9 mouse cellular contexts compared by ENCODE assay signal in genomic region chr13:56581961-56582434, GRCm38 (mm10). TPM values are rescaled to one million over a fixed set of nuclear protein-coding genes. Genes with fewer than 3 reads are reported as not detected.
DNase-seq lines count a peak whose midpoint lies in the region; ATAC-seq and TF ChIP-seq lines count a peak whose summit lies in the region.
"Had no signal": no experiment of that assay in that cellular context is flagged by ENCODE, and none has a peak within 500 bp of the region (broad histone marks: within the 10 kb centered on the region; RNA-seq: fewer than 3 reads in every experiment).

No protein-coding gene starts in this region.

- peaks cover 9% of the 10 kb centered on the region for H3K4me1 ChIP-seq in forebrain, embryonic 14.5 days (ENCODE audit: control insufficient read depth, insufficient read depth, low read length)
- peaks cover 7% of the 10 kb centered on the region; the same call in 1 of the 2 replicates for H3K4me1 ChIP-seq in liver, embryonic 13.5 days (replicated peaks)

- H3K9ac ChIP-seq in forebrain, embryonic 14.5 days (ENCODE audit: low read length), result peak overlapping the region; percentile 40
- no peak overlapping the region for H3K9ac ChIP-seq in liver, embryonic 13.5 days
- H3K9ac ChIP-seq: liver, embryonic 15.5 days had no signal

- no peak overlapping the region for H3K4me3 ChIP-seq in forebrain, embryonic 14.5 days (ENCODE audit: low read depth, low read length)
- no peak overlapping the region for H3K4me3 ChIP-seq in liver, embryonic 13.5 days (replicated peaks)
- H3K4me3 ChIP-seq: liver, embryonic 15.5 days had no signal

- H3K27me3 ChIP-seq in Patski, result no peaks in the 10 kb centered on the region
- H3K27me3 ChIP-seq in forebrain, embryonic 14.5 days (replicated peaks; ENCODE audit: control insufficient read depth, insufficient read depth, low read length), result no peaks in the 10 kb centered on the region
- H3K27me3 ChIP-seq in liver, embryonic 13.5 days, result no peaks in the 10 kb centered on the region
- H3K27me3 ChIP-seq: liver, embryonic 15.5 days had no signal

- CTCF ChIA-PET in Patski (lab: Charles Lee), result interaction anchor here (1.0 to 1.5 kb wide), 3 partner anchors 10 to 59 kb away, joined by 3 read pairs; no protein-coding TSS in a partner anchor

- H3K4me2 ChIP-seq in forebrain, embryonic 14.5 days (ENCODE audit: low read length), result peak overlapping the region; percentile 37
- H3K4me2 ChIP-seq in liver, embryonic 13.5 days, result no peak overlapping the region
- H3K4me2 ChIP-seq: liver, embryonic 15.5 days had no signal

- TF ChIP-seq CTCF in Patski (IDR thresholded peaks at IDR 0.05), result no peak

- POLR2A ChIA-PET in Patski (lab: Charles Lee), result no interaction called here

- peak; percentile 70 for ATAC-seq in Patski
- ATAC-seq in forebrain, embryonic 14.5 days, result peak; percentile 89
- 0 out of 2 replicates have a peak, but pooled peaks have one; percentile 48 for ATAC-seq in liver, embryonic 13.5 days (ENCODE audit: low read depth)

- DNase-seq in kidney, postnatal 14 days, result peak; percentile 44
- no peak for DNase-seq in kidney, adult 11 months
- peak; percentile 30 for DNase-seq in Patski (ENCODE audit: low read depth, low spot score)
- DNase-seq in forebrain, embryonic 14.5 days (ENCODE audit: low spot score), result peak; percentile 74
- peak; percentile 38 to 45 for DNase-seq in heart, postnatal 36 days
- peak; percentile 4 for DNase-seq in liver, embryonic 13.5 days
- DNase-seq in retina, embryonic 14.5 days (ENCODE audit: low spot score), result peak; percentile 83
- DNase-seq in c-Kit-positive CD71-positive TER-119-positive erythroid progenitor cells, embryonic 14.5 days (ENCODE audit: low spot score), result no peak

- H3K9me3 ChIP-seq in forebrain, embryonic 14.5 days (replicated peaks; ENCODE audit: control insufficient read depth, low read length), result no peaks in the 10 kb centered on the region
- H3K9me3 ChIP-seq in liver, embryonic 13.5 days (replicated peaks), result no peaks in the 10 kb centered on the region
- H3K9me3 ChIP-seq: liver, embryonic 15.5 days had no signal

- no peaks in the 10 kb centered on the region for H3K36me3 ChIP-seq in forebrain, embryonic 14.5 days (ENCODE audit: control insufficient read depth, insufficient read depth, low read length)
- no peaks in the 10 kb centered on the region for H3K36me3 ChIP-seq in liver, embryonic 13.5 days
- H3K36me3 ChIP-seq: liver, embryonic 15.5 days had no signal

- 1% methylated on average over 6 of the region's 6 CpGs for WGBS in forebrain, embryonic 14.5 days
- 8% methylated on average over 6 of the region's 6 CpGs for WGBS in liver, embryonic 13.5 days (ENCODE audit: insufficient replicate concordance)

- intact Hi-C loops in heart, postnatal 36 days (cut with DNase I), result no loop called here

- H3K27ac ChIP-seq in forebrain, embryonic 14.5 days (ENCODE audit: low read depth, low read length), result peak overlapping the region; percentile 83
- H3K27ac ChIP-seq in liver, embryonic 13.5 days, result no peak overlapping the region
- H3K27ac ChIP-seq: liver, embryonic 15.5 days had no signal

- in situ Hi-C loops in Patski (cut with MboI; ENCODE audit: low pct_unique_long_range_greater_than_20kb), result no loop called here

RNA-seq across cellular contexts. Expression of gene Tgfbi, which starts 27.3 kb away (rescaled TPM):
- 0.04 TPM for polyA plus RNA-seq in Patski (2021)
- 3.0 and 3.8 TPM in 2 replicates for polyA plus RNA-seq in forebrain, embryonic 14.5 days (2014; fragmentation: Nextera tagmentation; extraction: Ambion mirVana)
- total RNA-seq in heart, postnatal 36 days (2021), result 10 to 100 TPM; 21.1 to 25.9 TPM
- 9.7 and 10.5 TPM in 2 replicates for polyA plus RNA-seq in liver, embryonic 13.5 days (2015; fragmentation: Nextera tagmentation; extraction: Ambion mirVana)

RNA-seq across cellular contexts. Expression of gene Lect2, which starts 33.7 kb away (rescaled TPM):
- polyA plus RNA-seq in Patski (2021), result not detected
- polyA plus RNA-seq in forebrain, embryonic 14.5 days (2014; fragmentation: Nextera tagmentation; extraction: Ambion mirVana), result not detected in 2 replicates
- not detected for total RNA-seq in heart, postnatal 36 days (2021)
- 57.8 and 63.0 TPM in 2 replicates for polyA plus RNA-seq in liver, embryonic 13.5 days (2015; fragmentation: Nextera tagmentation; extraction: Ambion mirVana)

RNA-seq across cellular contexts. Expression of gene Fbxl21, which starts 59.7 kb away (rescaled TPM):
- 3.8 TPM for polyA plus RNA-seq in Patski (2021)
- polyA plus RNA-seq in forebrain, embryonic 14.5 days (2014; fragmentation: Nextera tagmentation; extraction: Ambion mirVana), result 2.9 and 3.5 TPM in 2 replicates
- under 1 TPM; 0.58 to 0.60 TPM for total RNA-seq in heart, postnatal 36 days (2021)
- 0.88 and 0.89 TPM in 2 replicates for polyA plus RNA-seq in liver, embryonic 13.5 days (2015; fragmentation: Nextera tagmentation; extraction: Ambion mirVana)

Comparison
In these comparisons a context has a peak if more than half of its experiments do, and no peak if none do; other contexts are left out.
1. DNase-seq: peak in kidney, postnatal 14 days (single experiment), Patski (single experiment), forebrain, embryonic 14.5 days (single experiment), heart, postnatal 36 days (2 of 2), liver, embryonic 13.5 days (single experiment) and retina, embryonic 14.5 days (single experiment); none in kidney, adult 11 months (single experiment) and c-Kit-positive CD71-positive TER-119-positive erythroid progenitor cells, embryonic 14.5 days (single experiment).
2. RNA of gene Lect2, which starts 33.7 kb away (polyA plus RNA-seq): 57.8 to 63.0 TPM in liver, embryonic 13.5 days; not detected in Patski (single experiment) and not detected in forebrain, embryonic 14.5 days; every median in the first group is over 10 times any median in the second.
3. Peak in every context shown above with its lines, with median percentiles within 50 percentile points of each other: ATAC-seq.